Mouse (Mus musculus) CH12.LX (cell line): ENCODE data around the gene S1pr3. TPM values are rescaled to one million over a fixed set of nuclear protein-coding genes. Genes with fewer than 3 reads are reported as not detected.

ENCODE experiments used
- DNase-seq: peaks from one replicate; pipeline ENCODE4 v3.0.0-alpha.2; 2013; ENCODE audit errors: extremely low read depth
- H3K27ac ChIP-seq: 2 replicates; pipeline ENCODE4 v1.5.1; 2012; ENCODE audit warnings: low read depth, mild to moderate bottlenecking, control low read depth, moderate library complexity; ENCODE audit not compliant: insufficient read depth
- H3K27me3 ChIP-seq: replicated peaks from 2 replicates; pipeline ENCODE3; 2012; ENCODE audit warnings: inconsistent platforms
- H3K36me3 ChIP-seq, 2 experiments: replicated peaks in 1 of 2; 2 replicates each; pipeline versions ENCODE3 to v1.6.1; 2012; ENCODE audit warnings: inconsistent platforms in 1 of 2, low read length in 1 of 2, mild to moderate bottlenecking in 1 of 2, mixed read lengths in 1 of 2, moderate library complexity in 1 of 2; ENCODE audit not compliant: control insufficient read depth in 1 of 2, insufficient read depth in 1 of 2
- H3K4me1 ChIP-seq, 2 experiments: 2 replicates each; pipeline ENCODE4 v1.6.1; 2012; ENCODE audit warnings: inconsistent platforms in 1 of 2, moderate library complexity in 1 of 2; ENCODE audit not compliant: insufficient read depth in 2 of 2, control insufficient read depth in 1 of 2
- H3K4me2 ChIP-seq: 2 replicates; pipeline ENCODE4 v1.6.1; 2012; ENCODE audit warnings: low read depth, mild to moderate bottlenecking, control low read depth; ENCODE audit not compliant: poor library complexity, insufficient read depth, severe bottlenecking
- H3K4me3 ChIP-seq, 3 experiments: fragments of 150-350 bp in 1 of 3; sonication (generic) in 1 of 3; replicated peaks in 1 of 3; 2 replicates each; pipeline versions ENCODE3 to v1.5.1; 2011 to 2012; ENCODE audit warnings: low read depth in 2 of 3, low read length in 2 of 3, mild to moderate bottlenecking in 2 of 3, moderate library complexity in 2 of 3, control low read depth in 1 of 3, improper control_type of control experiment in 1 of 3, inconsistent platforms in 1 of 3, mixed read lengths in 1 of 3; ENCODE audit not compliant: poor library complexity in 1 of 3
- H3K79me2 ChIP-seq: replicated peaks from 2 replicates; pipeline ENCODE4 v1.6.1; 2012; ENCODE audit warnings: mild to moderate bottlenecking, moderate library complexity; ENCODE audit not compliant: control insufficient read depth, poor library complexity, insufficient read depth, severe bottlenecking; ENCODE audit errors: extremely low read depth
- H3K9ac ChIP-seq: 2 replicates; pipeline ENCODE4 v1.6.1; 2012; ENCODE audit warnings: low read depth, mild to moderate bottlenecking, control low read depth, moderate library complexity; ENCODE audit not compliant: insufficient read depth
- H3K9me3 ChIP-seq: replicated peaks from 2 replicates; pipeline ENCODE3; 2012; ENCODE audit warnings: low read length, inconsistent platforms, mixed read lengths
- BHLHE40 ChIP-seq: IDR thresholded peaks from 2 replicates; pipeline ENCODE4 v1.6.1; 2011; ENCODE audit warnings: mild to moderate bottlenecking, low read depth, low read length, improper control_type of control experiment
- CHD1 ChIP-seq: IDR thresholded peaks from 2 replicates; pipeline ENCODE4 v1.6.1; 2012; ENCODE audit warnings: low read depth, low read length, improper control_type of control experiment, inconsistent platforms
- CTCF ChIP-seq, 2 experiments: IDR thresholded peaks in 1 of 2; conservative IDR thresholded peaks in 1 of 2; 2 replicates each; pipeline ENCODE4 v1.5.1; 2011 to 2012; ENCODE audit warnings: low read depth in 2 of 2, low read length in 2 of 2, improper control_type of control experiment in 1 of 2, inconsistent platforms in 1 of 2, mild to moderate bottlenecking in 1 of 2, moderate library complexity in 1 of 2
- E2F4 ChIP-seq: IDR thresholded peaks from 2 replicates; pipeline ENCODE4 v1.6.1; 2011; ENCODE audit warnings: low read depth, low read length, improper control_type of control experiment; ENCODE audit not compliant: insufficient replicate concordance
- EP300 ChIP-seq: IDR thresholded peaks from 2 replicates; pipeline ENCODE4 v1.6.1; 2011; ENCODE audit warnings: low read length, improper control_type of control experiment
- ETS1 ChIP-seq: conservative IDR thresholded peaks from 2 replicates; pipeline ENCODE4 v1.6.1; 2012; ENCODE audit warnings: low read depth, mild to moderate bottlenecking, inconsistent platforms, low read length, improper control_type of control experiment, moderate library complexity
- JUN ChIP-seq: IDR thresholded peaks from 2 replicates; pipeline ENCODE4 v1.6.1; 2011; ENCODE audit warnings: low read depth, mild to moderate bottlenecking, low read length, improper control_type of control experiment, moderate library complexity; ENCODE audit not compliant: insufficient read depth
- JUND ChIP-seq: conservative IDR thresholded peaks from 2 replicates; pipeline ENCODE4 v1.6.1; 2011; ENCODE audit warnings: low read depth, low read length, improper control_type of control experiment
- MAX ChIP-seq: IDR thresholded peaks from 2 replicates; pipeline ENCODE4 v1.6.1; 2011; ENCODE audit warnings: low read length, improper control_type of control experiment
- MAZ ChIP-seq: IDR thresholded peaks from 2 replicates; pipeline ENCODE4 v1.6.1; 2012; ENCODE audit warnings: low read depth, mild to moderate bottlenecking, inconsistent platforms, low read length, improper control_type of control experiment, moderate library complexity
- MEF2A ChIP-seq: IDR thresholded peaks from 2 replicates; pipeline ENCODE4 v1.6.1; 2014; ENCODE audit warnings: low read depth, mild to moderate bottlenecking, inconsistent platforms, low read length, improper control_type of control experiment, borderline replicate concordance
- MXI1 ChIP-seq: IDR thresholded peaks from 2 replicates; pipeline ENCODE4 v1.6.1; 2011; ENCODE audit warnings: mild to moderate bottlenecking, low read depth, low read length, improper control_type of control experiment
- MYC ChIP-seq: IDR thresholded peaks from 2 replicates; pipeline ENCODE4 v1.6.1; 2011; ENCODE audit warnings: low read depth, mild to moderate bottlenecking, improper control_type of control experiment, low read length
- NRF1 ChIP-seq: IDR thresholded peaks from 2 replicates; pipeline ENCODE4 v1.6.1; 2014; ENCODE audit warnings: low read depth, mild to moderate bottlenecking, inconsistent platforms, low read length, improper control_type of control experiment, moderate library complexity
- PAX5 ChIP-seq: IDR thresholded peaks from 2 replicates; pipeline ENCODE4 v1.6.1; 2012; ENCODE audit warnings: low read length, inconsistent platforms, mixed read lengths
- SMC3 ChIP-seq: IDR thresholded peaks from 2 replicates; pipeline ENCODE4 v1.6.1; 2011; ENCODE audit warnings: low read depth, low read length, improper control_type of control experiment
- TCF12 ChIP-seq: IDR thresholded peaks from 2 replicates; pipeline ENCODE4 v1.6.1; 2014; ENCODE audit warnings: low read depth, mild to moderate bottlenecking, inconsistent platforms, low read length, improper control_type of control experiment
- USF1 ChIP-seq: IDR thresholded peaks from 2 replicates; pipeline ENCODE4 v1.6.1; 2014; ENCODE audit warnings: low read depth, mild to moderate bottlenecking, inconsistent platforms, low read length, improper control_type of control experiment
- USF2 ChIP-seq: conservative IDR thresholded peaks from 2 replicates; pipeline ENCODE4 v1.6.1; 2011; ENCODE audit warnings: low read depth, low read length, improper control_type of control experiment
- ZC3H11A ChIP-seq: IDR thresholded peaks from 2 replicates; pipeline ENCODE4 v1.6.1; 2012; ENCODE audit warnings: low read depth, mild to moderate bottlenecking, inconsistent platforms, low read length, improper control_type of control experiment
- ZNF384 ChIP-seq: IDR thresholded peaks from 2 replicates; pipeline ENCODE4 v1.6.1; 2012; ENCODE audit warnings: low read depth, low read length, improper control_type of control experiment, inconsistent platforms
- dilution Hi-C: fragments of 300-500 bp; cut with MboI; formaldehyde crosslinking; loops from 2 replicates; pipeline ENCODE4 v1.14.3; 2020; ENCODE audit warnings: low sequenced_read_pairs; ENCODE audit not compliant: extremely low pct_unique_long_range_greater_than_20kb, extremely low pct_ligation_motif_present
- in situ Hi-C: fragments of 300-500 bp; cut with MboI; formaldehyde crosslinking; loops from 3 replicates; pipeline ENCODE4 v1.14.3; 2019; ENCODE audit warnings: low sequenced_read_pairs, low pct_ligation_motif_present, low pct_unique_long_range_greater_than_20kb, mixed read lengths
- polyA plus RNA-seq: library from polyadenylated mRNA; unstranded; fragments of >175 nt; gene quantifications from 2 replicates; pipeline ENCODE4 v1.2.1, GENCODE M21; 2012; ENCODE audit warnings: low read depth; ENCODE audit not compliant: insufficient read length
- total RNA-seq, 2 experiments: library from RNA; depleted of rRNA; stranded (reverse); fragments of 300-350 nt in 1 of 2; fragments of >200 nt in 1 of 2; gene quantifications; 2 replicates each; pipeline ENCODE4 v1.2.3; 2012 to 2014

S1pr3 gene
- total and polyA plus RNA-seq, 3 experiments = 7.5 to 33.4 (median 8.6) TPM

GRCm38 (mm10) chr13:51369354-51369753, 39.1 kb upstream of the S1pr3 start:
- in situ Hi-C loops = no loop called here
- TF ChIP-seq ETS1 = no peak
- no peak for TF ChIP-seq JUND
- TF ChIP-seq TCF12 = no peak
- TF ChIP-seq MAZ = no peak
- no peak for TF ChIP-seq MAX
- no peak for TF ChIP-seq CTCF (conservative IDR thresholded peaks at IDR 0.05 in 1 of 2, IDR thresholded peaks at IDR 0.05 in 1 of 2; ENCODE audit: low read depth in 2 of 2, low read length in 2 of 2)
- TF ChIP-seq EP300 = no peak
- TF ChIP-seq ZNF384 = no peak
- no peak for TF ChIP-seq USF2
- no peak for TF ChIP-seq NRF1
- no peak for TF ChIP-seq BHLHE40
- TF ChIP-seq ZC3H11A = no peak
- TF ChIP-seq MYC = no peak
- TF ChIP-seq USF1 = no peak
- TF ChIP-seq SMC3 = no peak
- no peak for TF ChIP-seq CHD1
- Histone ChIP-seq H3K79me2 (no peaks in the 10 kb centered on the region), H3K27ac (no peak overlapping the region), H3K9ac (no peak overlapping the region), H3K27me3 (no peaks in the 10 kb centered on the region), H3K4me2 (no peak overlapping the region), H3K9me3 (no peaks in the 10 kb centered on the region), H3K36me3 (no peaks in the 10 kb centered on the region), H3K4me1 (peaks cover 6 to 16% of the 10 kb centered on the region in 2 experiments), H3K4me3 (no peak overlapping the region)
- dilution Hi-C loops = no loop called here
- no peak for DNase-seq

DNA sequence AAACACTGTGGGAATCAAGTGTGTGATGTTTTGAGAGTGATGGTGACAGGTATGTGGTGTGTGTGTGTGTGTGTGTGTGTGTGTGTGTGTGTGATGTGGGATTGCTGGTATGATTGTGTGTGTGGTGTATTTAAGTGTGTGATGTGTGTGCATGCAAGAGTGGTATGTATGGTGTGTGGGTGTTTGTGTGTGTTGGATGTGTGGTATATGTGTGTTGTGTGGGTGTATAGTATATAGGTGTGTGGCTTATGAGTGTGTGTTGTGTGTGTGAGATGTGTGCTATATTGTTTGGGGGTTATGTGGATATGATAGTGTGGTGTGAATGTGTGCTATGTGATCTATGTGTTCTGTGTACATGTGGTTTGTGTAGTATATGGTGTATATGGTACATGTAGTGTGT, 35.4 kb upstream of the S1pr3 start:
- Histone ChIP-seq H3K9me3 (peaks cover 3% of the 10 kb centered on the region), H3K4me3 (no peak overlapping the region), H3K27ac (no peak overlapping the region), H3K27me3 (no peaks in the 10 kb centered on the region), H3K4me2 (no peak overlapping the region), H3K79me2 (no peaks in the 10 kb centered on the region), H3K9ac (no peak overlapping the region), H3K36me3 (no peaks in the 10 kb centered on the region), H3K4me1 (peaks cover 6 to 20% of the 10 kb centered on the region in 2 experiments)
- TF ChIP-seq CTCF (conservative IDR thresholded peaks at IDR 0.05 in 1 of 2, IDR thresholded peaks at IDR 0.05 in 1 of 2; ENCODE audit: low read depth in 2 of 2, low read length in 2 of 2) (no peak), EP300 (no peak), E2F4 (no peak), ETS1 (no peak), PAX5 (no peak), MXI1 (no peak), JUN (no peak), MEF2A (no peak), CHD1 (no peak)
- in situ Hi-C loops = no loop called here
- dilution Hi-C loops = no loop called here
- DNase-seq = no peak
